Mouse (Mus musculus): ENCODE measurements around the gene Srgap3.

Gene Srgap3

GRCm38 (mm10) chr6:112842426-112842825, 104.6 kb downstream of the Srgap3 start:
- ChIA-PET CTCF (no interaction called here), POLR2A (interaction anchor here in 1 of 4 experiments (0.7 kb wide), 1 partner anchor 68 kb away, joined by 3 read pairs; no protein-coding TSS in a partner anchor)

DNA sequence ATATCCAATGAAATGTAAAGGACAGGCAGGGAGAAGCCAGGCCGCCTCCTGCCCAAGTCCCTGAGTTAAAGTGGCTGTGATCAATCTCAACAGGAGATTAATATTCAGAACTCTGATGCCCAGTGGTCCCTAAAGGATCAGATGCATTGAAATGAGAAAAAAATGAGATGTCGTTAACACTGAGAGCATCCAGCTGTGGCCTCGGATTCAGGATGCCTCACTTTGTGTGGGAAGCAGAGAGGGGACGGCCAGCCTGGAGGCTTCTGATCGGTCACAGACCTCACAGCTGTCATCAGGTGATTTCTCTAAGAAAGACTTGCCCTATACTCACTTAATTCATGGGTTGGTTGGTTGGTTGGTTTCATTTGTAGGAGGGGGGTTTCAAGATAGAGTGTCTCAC, 106.7 kb downstream of the Srgap3 start:
- CTCF ChIA-PET = no interaction called here
- POLR2A ChIA-PET = interaction anchor here in 2 of 4 experiments (0.6 to 0.8 kb wide), 2 partner anchors 181 to 276 kb away, joined by 3 read pairs; no protein-coding TSS in a partner anchor

DNA sequence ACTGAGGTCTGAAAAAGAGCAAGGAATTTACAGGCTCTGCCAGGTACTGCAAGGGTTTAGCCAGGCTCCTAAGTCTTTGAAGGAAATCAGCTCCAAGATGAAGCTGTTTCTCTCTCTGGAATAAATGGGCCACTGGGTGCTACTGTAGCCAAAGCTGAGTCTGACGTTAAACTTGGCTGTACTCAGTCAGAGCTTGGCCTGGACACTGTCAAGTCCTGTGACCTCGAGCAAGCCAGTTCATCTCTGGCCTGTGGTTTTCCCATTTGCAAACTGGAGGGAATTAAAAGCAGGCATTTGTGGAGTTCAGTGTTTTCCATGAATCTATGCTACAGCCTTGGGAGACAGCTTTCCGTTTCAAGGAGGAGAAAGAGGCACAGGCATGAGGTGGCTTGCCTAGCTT, 107.7 kb downstream of the Srgap3 start:
- ChIA-PET POLR2A (no interaction called here), CTCF (no interaction called here)

GRCm38 (mm10) chr6:112838879-112839278, 108.2 kb downstream of the Srgap3 start:
- ChIA-PET POLR2A (interaction anchor here in 1 of 4 experiments (0.8 kb wide), 1 partner anchor 14 kb away, joined by 3 read pairs; no protein-coding TSS in a partner anchor), CTCF (interaction anchor here in 1 of 4 experiments (0.6 kb wide), 1 partner anchor 14 kb away, joined by 3 read pairs; no protein-coding TSS in a partner anchor)

DNA sequence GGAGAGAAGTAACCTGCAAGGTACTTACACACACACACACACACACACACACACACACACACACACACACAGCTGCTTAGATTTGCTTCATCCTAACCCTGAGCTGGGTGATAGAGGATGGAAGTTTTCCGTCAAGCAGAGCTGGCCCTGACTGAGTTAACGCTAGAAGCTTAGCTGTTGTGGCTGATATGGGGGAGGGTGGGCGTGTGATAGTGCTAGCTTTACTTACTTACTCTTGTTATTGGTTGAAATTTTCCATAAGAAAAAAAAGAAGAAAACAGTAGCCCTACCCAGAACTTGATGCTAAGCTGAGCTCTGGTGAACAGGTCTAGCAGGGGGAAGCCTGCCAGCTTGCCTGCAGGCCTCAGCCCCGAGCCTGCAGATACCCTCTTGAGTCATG, 110.4 kb downstream of the Srgap3 start:
- CTCF ChIA-PET = interaction anchor here in 2 of 4 experiments (0.6 kb wide), 2 partner anchors 9 to 110 kb away, joined by 3 to 6 read pairs; no protein-coding TSS in a partner anchor
- POLR2A ChIA-PET = interaction anchor here in 2 of 4 experiments (0.7 to 1.7 kb wide), 2 partner anchors 8 to 141 kb away, joined by 3 to 4 read pairs; no protein-coding TSS in a partner anchor

- ChIA-PET POLR2A (no interaction called here), CTCF (no interaction called here)
Observed at GRCm38 (mm10) chr6:112835413-112835812, 111.7 kb downstream of the Srgap3 start.

DNA sequence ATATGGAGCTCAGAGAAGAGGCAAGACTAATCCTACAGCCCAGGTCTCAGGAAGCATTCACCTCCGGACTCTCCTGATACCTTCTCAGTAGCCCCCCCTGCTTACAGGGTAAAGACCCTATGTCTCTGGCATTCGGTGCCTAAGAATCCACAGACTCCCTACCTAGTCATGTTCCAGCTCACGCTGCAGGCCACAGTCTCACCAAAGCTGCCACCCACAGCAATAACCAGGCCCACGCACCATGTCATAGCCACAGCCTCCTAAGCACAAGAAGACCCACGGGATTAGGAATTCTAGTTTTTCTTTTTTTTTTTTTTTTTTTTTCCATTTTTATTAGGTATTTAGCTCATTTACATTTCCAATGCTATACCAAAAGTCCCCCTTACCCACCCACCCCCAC, 112.6 kb downstream of the Srgap3 start:
- CTCF ChIA-PET = interaction anchor here in 2 of 4 experiments (0.6 to 0.7 kb wide), 2 partner anchors 117 to 1496 kb away, joined by 3 to 5 read pairs; no protein-coding TSS in a partner anchor
- POLR2A ChIA-PET = interaction anchor here in 1 of 4 experiments (0.5 kb wide), 1 partner anchor 568 kb away, joined by 3 read pairs; no protein-coding TSS in a partner anchor

DNA sequence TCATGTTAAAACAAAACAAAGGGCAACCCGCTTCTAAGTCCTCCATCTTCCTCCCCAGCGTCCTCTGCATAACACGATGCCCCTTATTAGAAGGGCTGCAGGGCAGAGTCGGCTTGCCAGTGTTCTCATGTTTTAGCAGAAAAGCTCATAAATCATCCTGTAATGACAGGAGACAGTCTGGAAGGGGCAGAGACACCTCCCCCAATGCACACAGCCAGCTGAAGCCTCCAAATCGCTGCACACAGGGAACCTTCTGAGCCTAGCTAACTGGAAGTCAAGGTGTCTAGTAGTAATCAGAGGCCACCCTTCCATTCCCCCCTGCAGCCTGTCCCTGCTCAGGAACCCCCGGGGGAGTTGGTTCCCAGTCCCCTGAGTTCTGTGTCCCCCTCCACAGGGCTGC, 113.3 kb downstream of the Srgap3 start:
- POLR2A ChIA-PET = interaction anchor here in 3 of 4 experiments (0.5 to 0.9 kb wide), 3 partner anchors 70 to 569 kb away, joined by 3 to 4 read pairs (median 3); no protein-coding TSS in a partner anchor

GRCm38 (mm10) chr6:112829196-112829595, 117.9 kb downstream of the Srgap3 start:
- CTCF ChIA-PET = interaction anchor here in 1 of 4 experiments (0.7 kb wide), 1 partner anchor 172 kb away, joined by 3 read pairs; no protein-coding TSS in a partner anchor
- POLR2A ChIA-PET = interaction anchor here in 3 of 4 experiments (0.6 to 1.1 kb wide), 6 partner anchors 8 to 122 kb away, joined by 3 to 4 read pairs (median 3); no protein-coding TSS in a partner anchor

More for the DNA sequence above, 113.3 kb downstream of the Srgap3 start:
- CTCF ChIA-PET = interaction anchor here in 1 of 4 experiments (0.7 kb wide), 1 partner anchor 117 kb away, joined by 3 read pairs; no protein-coding TSS in a partner anchor

DNA sequence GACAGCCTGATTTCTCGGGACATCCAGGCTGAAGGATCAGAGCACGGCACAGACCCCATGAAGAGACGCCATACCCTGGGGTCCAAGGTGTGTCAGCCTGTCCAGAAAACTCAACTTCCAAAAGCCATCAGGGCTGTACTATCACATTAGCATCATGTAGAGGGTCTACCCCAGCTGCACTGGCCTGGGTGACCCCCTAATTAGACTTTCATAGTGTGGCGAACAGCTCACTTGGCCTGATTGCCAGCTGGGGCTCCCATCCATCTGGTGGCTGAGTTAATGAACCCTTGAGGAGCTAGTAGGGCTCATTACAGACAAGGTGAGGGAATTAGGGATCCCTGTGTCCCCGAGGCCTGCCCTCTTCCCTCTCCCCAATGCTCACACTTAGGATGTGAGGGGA, 118.6 kb downstream of the Srgap3 start:
- ChIA-PET CTCF (interaction anchor here in 1 of 4 experiments (1.2 kb wide), 1 partner anchor 8 kb away, joined by 3 read pairs; no protein-coding TSS in a partner anchor), POLR2A (interaction anchor here in 2 of 4 experiments (0.9 to 1.1 kb wide), 4 partner anchors 9 to 24 kb away, joined by 3 to 4 read pairs (median 3); no protein-coding TSS in a partner anchor)

DNA sequence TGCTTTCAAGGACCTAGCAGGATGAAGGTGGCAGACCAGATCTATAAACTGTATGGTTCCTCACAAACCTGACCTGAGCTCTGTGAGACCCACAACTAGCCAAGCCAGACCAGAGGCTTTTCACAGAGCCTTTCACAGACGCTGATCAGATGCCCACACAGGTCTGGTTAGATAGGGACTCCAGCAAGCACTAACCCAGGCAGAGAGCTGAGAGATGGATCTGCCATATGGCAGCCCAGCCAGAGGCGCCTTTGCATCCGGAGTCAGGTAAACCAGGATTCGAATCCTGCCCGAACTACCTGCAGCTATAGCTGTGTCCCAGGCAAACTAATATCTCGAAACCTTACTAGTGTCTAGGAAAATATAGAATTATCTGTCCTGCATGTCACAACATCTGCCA, 121.4 kb downstream of the Srgap3 start:
- POLR2A ChIA-PET = interaction anchor here in 1 of 4 experiments (1.8 kb wide), 1 partner anchor 8 kb away, joined by 3 read pairs; no protein-coding TSS in a partner anchor
- CTCF ChIA-PET = no interaction called here

DNA sequence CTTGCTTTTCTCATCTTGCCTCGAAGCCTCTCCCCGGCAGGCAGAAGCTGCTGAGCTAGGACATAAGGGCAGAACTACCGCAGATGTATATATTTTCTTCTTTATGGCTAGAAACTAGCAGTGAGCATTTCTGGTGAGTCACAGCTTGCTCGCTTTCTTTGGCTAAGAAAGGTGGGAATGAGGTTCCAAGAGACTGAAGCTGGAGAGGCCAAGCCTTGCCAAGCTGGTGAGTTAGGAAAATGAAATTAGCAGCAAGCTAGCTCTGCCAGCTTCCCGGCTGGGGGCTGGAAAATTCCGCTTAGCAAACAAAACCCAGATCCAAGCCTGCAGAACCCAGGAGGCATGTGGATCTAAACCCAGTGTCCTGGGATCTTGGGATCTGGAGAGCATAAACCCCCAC, 124.0 kb downstream of the Srgap3 start:
- POLR2A ChIA-PET = interaction anchor here in 1 of 4 experiments (0.9 kb wide), 1 partner anchor 11 kb away, joined by 3 read pairs; no protein-coding TSS in a partner anchor
- CTCF ChIA-PET = interaction anchor here in 2 of 4 experiments (0.6 to 0.7 kb wide), 2 partner anchors 92 to 403 kb away, joined by 3 to 5 read pairs; no protein-coding TSS in a partner anchor

- ChIA-PET POLR2A (interaction anchor here in 1 of 4 experiments (0.6 kb wide), 1 partner anchor 195 kb away, joined by 4 read pairs; no protein-coding TSS in a partner anchor), CTCF (no interaction called here)
Observed at GRCm38 (mm10) chr6:112820298-112820992, 126.6 kb downstream of the Srgap3 start.

- CTCF ChIA-PET = no interaction called here
- POLR2A ChIA-PET = interaction anchor here in 1 of 4 experiments (0.7 kb wide), 1 partner anchor 600 kb away, joined by 4 read pairs; no protein-coding TSS in a partner anchor
Observed at GRCm38 (mm10) chr6:112818403-112818901, 128.6 kb downstream of the Srgap3 start.

- CTCF ChIA-PET = no interaction called here
Observed at GRCm38 (mm10) chr6:112815604-112816003, 131.5 kb downstream of the Srgap3 start.

GRCm38 (mm10) chr6:112814525-112815086, 132.5 kb downstream of the Srgap3 start:
- POLR2A ChIA-PET = no interaction called here

More at GRCm38 (mm10) chr6:112815604-112816003, 131.5 kb downstream of the Srgap3 start:
- POLR2A ChIA-PET = no interaction called here

GRCm38 (mm10) chr6:112812884-112813283, 134.2 kb downstream of the Srgap3 start:
- POLR2A ChIA-PET = no interaction called here
- CTCF ChIA-PET = no interaction called here

More at GRCm38 (mm10) chr6:112814525-112815086, 132.5 kb downstream of the Srgap3 start:
- CTCF ChIA-PET = no interaction called here

GRCm38 (mm10) chr6:112810521-112810830, 136.6 kb downstream of the Srgap3 start:
- ChIA-PET CTCF (no interaction called here), POLR2A (interaction anchor here in 1 of 4 experiments (1.7 kb wide), 1 partner anchor 18 kb away, joined by 3 read pairs; no protein-coding TSS in a partner anchor)
